Mouse (Mus musculus): Measurements from ENCODE around the gene Gm3047.
"Not testable (repeated sequence)": the region's sequence is repeated elsewhere in the genome, so short reads cannot be mapped to it uniquely, and the experiment has no call there.

Gene Gm3047

GRCm38 (mm10) chr14:4555105-4555504 lies at the start of gene Gm3047:
Gene Gm3047 (plus strand): TSS chr14:4555405.
- DNase-seq: not testable (repeated sequence)

All from lung, postnatal 4 days (tissue).